Mouse (Mus musculus) myocyte (in vitro differentiated cells): ENCODE data around the gene BC052040. TPM values are rescaled to one million over a fixed set of nuclear protein-coding genes. Genes with fewer than 3 reads are reported as not detected.

Source experiments
- H3K27me3 ChIP-seq: one replicate; pipeline ENCODE4 v1.6.1; 2011; ENCODE audit not compliant: control insufficient read depth, insufficient read depth, insufficient read length
- H3K36me3 ChIP-seq: one replicate; pipeline ENCODE4 v1.6.1; 2011; ENCODE audit not compliant: control insufficient read depth, insufficient read depth
- H3K4me2 ChIP-seq: one replicate; pipeline ENCODE4 v1.6.1; 2011; ENCODE audit warnings: low read depth, control low read depth
- H3K4me3 ChIP-seq: one replicate; pipeline ENCODE4 v1.5.1; 2011; ENCODE audit warnings: mild to moderate bottlenecking, control low read depth, moderate library complexity
- H3K79me2 ChIP-seq: one replicate; pipeline ENCODE4 v1.6.1; 2011; ENCODE audit not compliant: control insufficient read depth, insufficient read depth
- H3ac ChIP-seq: one replicate; pipeline ENCODE4 v1.6.1; 2011; ENCODE audit not compliant: control insufficient read depth, insufficient read length
- CEBPB ChIP-seq: IDR thresholded peaks from 2 replicates; pipeline ENCODE4 v1.6.1; 2011; ENCODE audit warnings: mild to moderate bottlenecking, moderate library complexity; ENCODE audit not compliant: poor library complexity, insufficient read depth, severe bottlenecking
- E2F4 ChIP-seq: IDR thresholded peaks from one replicate; pipeline ENCODE4 v1.6.1; 2011; ENCODE audit warnings: mild to moderate bottlenecking, control low read depth, moderate library complexity; ENCODE audit not compliant: insufficient read depth
- MAX ChIP-seq: IDR thresholded peaks from one replicate; pipeline ENCODE4 v1.6.1; 2011; ENCODE audit warnings: low read depth, mild to moderate bottlenecking, control low read depth
- MYOD1 ChIP-seq, 3 experiments: IDR thresholded peaks; one replicate each; pipeline ENCODE4 v1.6.1; 2011; ENCODE audit warnings: control low read depth in 2 of 3, low read depth in 2 of 3, mild to moderate bottlenecking in 2 of 3, moderate library complexity in 1 of 3; ENCODE audit not compliant: insufficient read length in 2 of 3, control insufficient read depth in 1 of 3
- MYOG ChIP-seq, 3 experiments: IDR thresholded peaks; one replicate each; pipeline ENCODE4 v1.6.1; 2011; ENCODE audit warnings: control low read depth in 2 of 3, low read depth in 2 of 3, mild to moderate bottlenecking in 2 of 3; ENCODE audit not compliant: insufficient read length in 2 of 3, control insufficient read depth in 1 of 3, insufficient read depth in 1 of 3
- POLR2A ChIP-seq: IDR thresholded peaks from one replicate; pipeline ENCODE4 v1.6.1; 2011; ENCODE audit warnings: low read depth, mild to moderate bottlenecking, control low read depth, moderate library complexity; ENCODE audit not compliant: insufficient read length
- POLR2AphosphoS2 ChIP-seq: IDR thresholded peaks from one replicate; pipeline ENCODE4 v1.6.1; 2011; ENCODE audit warnings: low read depth, control low read depth; ENCODE audit not compliant: insufficient read length
- REST ChIP-seq: IDR thresholded peaks from one replicate; pipeline ENCODE4 v1.6.1; 2011; ENCODE audit warnings: mild to moderate bottlenecking, control low read depth, moderate library complexity; ENCODE audit not compliant: insufficient read depth, insufficient read length
- SRF ChIP-seq: IDR thresholded peaks from one replicate; pipeline ENCODE4 v1.6.1; 2011; ENCODE audit warnings: low read depth; ENCODE audit not compliant: control insufficient read depth, insufficient read length
- TCF12 ChIP-seq: IDR thresholded peaks from one replicate; pipeline ENCODE4 v1.6.1; 2011; ENCODE audit warnings: mild to moderate bottlenecking, control low read depth; ENCODE audit not compliant: poor library complexity, insufficient read depth, severe bottlenecking
- TCF3 ChIP-seq: IDR thresholded peaks from one replicate; pipeline ENCODE4 v1.6.1; 2011; ENCODE audit warnings: low read depth, control low read depth; ENCODE audit not compliant: insufficient read length
- USF1 ChIP-seq: IDR thresholded peaks from one replicate; pipeline ENCODE4 v1.6.1; 2011; ENCODE audit warnings: low read depth, mild to moderate bottlenecking, control low read depth, moderate library complexity
- polyA plus RNA-seq: library from polyadenylated mRNA; unstranded; fragments of >200 nt; fragmentation: generic; extraction: Trizol; gene quantifications from one replicate; pipeline ENCODE4 v1.2.1, GENCODE M21; 2012; ENCODE audit warnings: missing spikeins

BC052040 gene
- polyA plus RNA-seq, 1 experiment = 4.9 TPM

DNA sequence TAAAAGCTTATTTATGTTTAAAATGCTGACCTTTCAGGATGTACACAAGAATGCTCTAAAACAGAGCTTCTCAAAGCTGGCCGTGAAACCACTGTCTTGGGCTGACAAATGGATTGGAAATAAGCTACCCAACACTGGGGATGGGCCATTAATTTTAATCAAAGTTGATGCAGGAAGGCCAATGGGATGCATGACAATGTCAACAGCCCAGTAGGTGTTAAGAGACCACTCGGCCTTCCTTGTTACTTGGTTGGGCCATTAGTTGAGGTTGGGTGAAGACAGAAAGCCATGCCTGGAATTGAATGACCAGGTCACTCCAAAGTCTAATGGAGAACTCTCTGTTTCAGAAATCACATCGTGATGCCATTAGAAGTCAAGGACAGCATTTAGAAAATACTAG, 103.7 kb downstream of the BC052040 start:
- TF ChIP-seq REST (no peak), TCF12 (no peak), POLR2A (no peak), MYOD1 (IDR thresholded peaks at IDR 0.05; ENCODE audit: control insufficient read depth in 1 of 3, insufficient read length in 2 of 3, low read depth in 2 of 3) (no peak), MAX (no peak), E2F4 (no peak), TCF3 (no peak), MYOG (IDR thresholded peaks at IDR 0.05; ENCODE audit: control insufficient read depth in 1 of 3, insufficient read depth in 1 of 3, insufficient read length in 2 of 3, low read depth in 2 of 3) (no peak), SRF (no peak), USF1 (no peak), CEBPB (no peak), POLR2AphosphoS2 (no peak)
- Histone ChIP-seq H3K36me3 (no peaks in the 10 kb centered on the region), H3K79me2 (no peaks in the 10 kb centered on the region), H3K4me3 (no peak overlapping the region), H3ac (no peak overlapping the region), H3K27me3 (no peaks in the 10 kb centered on the region), H3K4me2 (no peak overlapping the region)

DNA sequence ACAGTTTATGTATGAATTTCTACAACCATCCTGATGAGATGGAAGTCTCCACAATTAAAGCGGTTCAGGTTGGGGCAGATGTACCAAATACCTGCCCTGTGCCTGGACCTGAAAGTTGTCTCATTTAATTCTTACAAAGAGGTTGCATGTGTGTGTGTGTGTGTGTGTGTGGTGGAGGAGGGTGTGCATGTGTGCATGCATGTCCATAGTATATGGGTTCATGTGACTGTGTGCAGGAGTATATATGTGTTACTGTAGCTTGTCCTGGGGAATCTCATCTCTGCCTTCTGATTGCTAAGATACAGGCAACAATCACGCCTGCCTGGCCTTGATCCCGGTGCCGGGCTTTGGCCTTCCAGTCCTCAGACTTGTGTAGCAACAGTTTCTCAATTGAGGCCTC, 106.1 kb downstream of the BC052040 start:
- Histone ChIP-seq H3K4me3 (no peak overlapping the region), H3K79me2 (no peaks in the 10 kb centered on the region), H3K36me3 (no peaks in the 10 kb centered on the region), H3K4me2 (no peak overlapping the region), H3ac (no peak overlapping the region), H3K27me3 (no peaks in the 10 kb centered on the region)
- TF ChIP-seq REST (no peak), SRF (no peak), MYOD1 (IDR thresholded peaks at IDR 0.05; ENCODE audit: control insufficient read depth in 1 of 3, insufficient read length in 2 of 3, low read depth in 2 of 3) (no peak), USF1 (no peak), MYOG (IDR thresholded peaks at IDR 0.05; ENCODE audit: control insufficient read depth in 1 of 3, insufficient read depth in 1 of 3, insufficient read length in 2 of 3, low read depth in 2 of 3) (no peak), E2F4 (no peak), TCF3 (no peak), MAX (no peak), CEBPB (no peak), TCF12 (no peak), POLR2AphosphoS2 (no peak), POLR2A (no peak)

DNA sequence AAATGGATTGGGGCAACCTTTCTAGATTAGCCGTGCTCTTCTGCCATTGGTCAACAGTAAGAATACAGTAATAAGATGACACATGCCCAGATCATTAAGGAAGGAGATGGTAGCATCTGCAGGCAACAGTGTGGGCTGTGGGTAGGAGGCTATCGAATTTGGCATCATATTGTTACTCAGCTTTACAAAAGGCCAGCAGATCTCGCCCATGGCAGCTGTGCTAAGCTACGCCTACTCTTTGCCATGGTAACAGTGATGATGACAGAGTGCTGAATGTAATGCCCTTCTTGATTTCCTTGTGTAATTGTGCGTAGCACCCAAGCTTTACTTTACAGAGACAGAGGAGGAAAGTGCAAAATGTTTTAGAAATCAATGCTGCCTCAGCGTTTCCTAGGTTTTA, 106.8 kb downstream of the BC052040 start:
- TF ChIP-seq USF1 (no peak), MAX (no peak), POLR2A (no peak), TCF12 (no peak), MYOG (IDR thresholded peaks at IDR 0.05; ENCODE audit: control insufficient read depth in 1 of 3, insufficient read depth in 1 of 3, insufficient read length in 2 of 3, low read depth in 2 of 3) (peak in 1 of 3 experiments; percentile 62), MYOD1 (IDR thresholded peaks at IDR 0.05; ENCODE audit: control insufficient read depth in 1 of 3, insufficient read length in 2 of 3, low read depth in 2 of 3) (peak in 2 of 3 experiments; percentile 80 to 91)
- Histone ChIP-seq H3K79me2 (no peaks in the 10 kb centered on the region), H3ac (no peak overlapping the region), H3K36me3 (no peaks in the 10 kb centered on the region), H3K4me3 (no peak overlapping the region), H3K27me3 (no peaks in the 10 kb centered on the region), H3K4me2 (peak overlapping the region; percentile 31)

DNA sequence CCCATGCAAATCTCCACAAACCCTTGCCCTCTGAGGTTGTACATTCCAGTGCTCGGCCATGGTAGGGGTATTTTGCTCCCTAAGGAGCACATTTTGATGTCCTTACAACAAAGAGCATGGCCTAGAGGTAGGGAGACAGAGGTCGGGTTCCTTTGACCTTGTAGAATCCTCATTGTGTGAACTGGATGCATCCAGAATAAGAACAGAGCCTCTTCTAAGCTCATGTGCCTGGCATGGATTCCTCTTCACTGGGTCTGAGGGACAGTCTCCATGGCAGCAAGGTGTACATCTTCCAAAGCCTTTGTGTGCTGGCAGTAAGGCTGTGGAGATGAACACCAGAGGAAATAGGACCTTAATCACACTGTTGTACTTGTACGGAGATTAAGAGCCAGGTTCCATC, 112.3 kb downstream of the BC052040 start:
- Histone ChIP-seq H3K36me3 (no peaks in the 10 kb centered on the region), H3K4me3 (no peak overlapping the region), H3K27me3 (no peaks in the 10 kb centered on the region), H3K79me2 (no peaks in the 10 kb centered on the region), H3K4me2 (no peak overlapping the region), H3ac (no peak overlapping the region)
- TF ChIP-seq E2F4 (no peak), TCF3 (no peak), CEBPB (no peak), REST (no peak)

DNA sequence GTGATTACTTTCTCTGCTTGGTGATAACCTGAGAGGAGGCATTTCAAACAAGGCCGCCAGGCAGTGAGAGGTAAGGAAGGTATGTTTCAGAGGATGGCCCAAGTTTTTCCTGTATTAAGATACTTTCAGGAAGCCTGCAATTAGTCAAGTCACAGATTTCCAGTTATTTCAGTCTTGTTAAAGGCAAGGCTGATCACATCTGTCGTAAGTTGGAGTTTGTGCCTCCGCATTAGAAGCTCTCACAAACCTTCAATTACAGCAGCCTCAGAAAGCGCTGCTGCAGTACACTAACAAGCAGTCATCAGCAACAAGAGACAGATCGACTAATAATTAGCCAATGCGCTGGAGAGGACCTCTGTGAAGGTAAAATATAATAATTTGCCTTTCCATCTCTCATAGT, 112.9 kb downstream of the BC052040 start:
- no peaks in the 10 kb centered on the region for H3K27me3 ChIP-seq
- no peaks in the 10 kb centered on the region for H3K36me3 ChIP-seq
- TF ChIP-seq TCF3 (no peak), SRF (no peak), POLR2AphosphoS2 (no peak), E2F4 (no peak), MYOG (IDR thresholded peaks at IDR 0.05; ENCODE audit: control insufficient read depth in 1 of 3, insufficient read depth in 1 of 3, insufficient read length in 2 of 3, low read depth in 2 of 3) (no peak), CEBPB (no peak), REST (no peak), POLR2A (no peak), MAX (no peak), MYOD1 (IDR thresholded peaks at IDR 0.05; ENCODE audit: control insufficient read depth in 1 of 3, insufficient read length in 2 of 3, low read depth in 2 of 3) (no peak)
- H3K79me2 ChIP-seq = no peaks in the 10 kb centered on the region
- no peak overlapping the region for H3K4me3 ChIP-seq
- H3K4me2 ChIP-seq = no peak overlapping the region
- no peak overlapping the region for H3ac ChIP-seq
